Mouse (Mus musculus): Measurements from ENCODE around the gene Ptges2. TPM values are rescaled to one million over a fixed set of nuclear protein-coding genes. Genes with fewer than 3 reads are reported as not detected.
A peak's percentile ranks its signal among the peaks of the same experiment; 100 is the strongest.

Ptges2 gene
- total and polyA plus RNA-seq, 3 experiments = 17.1 to 21.3 (median 20.3) TPM

DNA sequence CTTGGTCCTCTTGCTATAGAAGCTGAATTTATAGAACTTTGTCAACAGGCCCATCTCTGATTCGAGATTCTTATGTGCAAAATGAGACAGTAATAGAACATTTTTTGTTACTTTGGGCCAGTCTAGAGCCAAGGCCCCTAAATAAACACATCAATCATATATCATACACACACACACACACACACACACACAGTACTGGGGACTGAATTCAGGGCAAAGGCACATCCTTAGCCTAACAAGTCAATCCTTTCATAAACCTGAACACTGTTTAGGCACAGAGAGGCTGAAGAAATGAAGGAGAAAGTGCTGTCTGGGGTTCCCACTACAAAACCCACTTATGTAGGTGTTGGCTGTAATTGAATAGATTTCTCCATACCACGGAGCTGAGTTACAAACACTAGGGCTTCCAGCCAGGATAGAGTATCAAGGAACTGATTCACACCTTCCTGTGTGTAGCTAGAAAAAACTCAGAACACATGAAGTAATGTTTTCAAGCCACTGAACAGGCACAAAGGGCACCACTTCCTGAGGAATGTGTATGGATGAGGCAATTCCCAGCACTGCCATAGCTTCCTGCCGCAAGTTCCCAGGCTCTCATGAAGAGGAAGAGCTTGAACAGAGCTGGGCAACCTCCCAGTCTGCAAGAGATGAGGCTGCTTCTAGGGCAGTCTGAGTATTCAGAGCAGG lies 41.1 kb downstream of the Ptges2 start:
- Histone ChIP-seq H3K79me2 (replicated peaks; ENCODE audit: control insufficient read depth, extremely low read depth, insufficient read depth, poor library complexity, severe bottlenecking) (peaks cover 10% of the 10 kb centered on the region; the same call in 1 of the 2 replicates), H3K4me2 (ENCODE audit: insufficient read depth, low read depth, poor library complexity, severe bottlenecking) (no peak overlapping the region), H3K4me1 (ENCODE audit: control insufficient read depth in 1 of 2, insufficient read depth in 2 of 2) (peaks cover 7 to 28% of the 10 kb centered on the region in 2 experiments; a peak in 3 of 4 replicates), H3K27me3 (replicated peaks) (no peaks in the 10 kb centered on the region), H3K9ac (ENCODE audit: insufficient read depth, low read depth) (no peak overlapping the region), H3K36me3 (replicated peaks in 1 of 2; ENCODE audit: control insufficient read depth in 1 of 2, insufficient read depth in 1 of 2, low read length in 1 of 2) (peaks cover 0 to 31% of the 10 kb centered on the region in 2 experiments), H3K4me3 (replicated peaks in 1 of 3; ENCODE audit: low read depth in 2 of 3, low read length in 2 of 3, poor library complexity in 1 of 3) (no peak overlapping the region), H3K9me3 (replicated peaks; ENCODE audit: low read length) (no peaks in the 10 kb centered on the region), H3K27ac (ENCODE audit: insufficient read depth, low read depth) (no peak overlapping the region)
- in situ Hi-C loops (cut with MboI; ENCODE audit: low pct_ligation_motif_present, low pct_unique_long_range_greater_than_20kb, low sequenced_read_pairs) (no loop called here), dilution Hi-C loops (cut with MboI; ENCODE audit: extremely low pct_ligation_motif_present, extremely low pct_unique_long_range_greater_than_20kb, low sequenced_read_pairs) (no loop called here)
- no peak for DNase-seq (ENCODE audit: extremely low read depth)
- TF ChIP-seq MEF2A (IDR thresholded peaks at IDR 0.05; ENCODE audit: borderline replicate concordance, low read depth, low read length) (no peak), RCOR1 (conservative IDR thresholded peaks at IDR 0.05; ENCODE audit: low read depth, low read length) (no peak), E2F4 (IDR thresholded peaks at IDR 0.05; ENCODE audit: insufficient replicate concordance, low read depth, low read length) (no peak), ELF1 (IDR thresholded peaks at IDR 0.05; ENCODE audit: low read depth, low read length) (no peak), ETS1 (conservative IDR thresholded peaks at IDR 0.05; ENCODE audit: low read depth, low read length) (no peak), HCFC1 (IDR thresholded peaks at IDR 0.05; ENCODE audit: low read depth, low read length) (no peak)

DNA sequence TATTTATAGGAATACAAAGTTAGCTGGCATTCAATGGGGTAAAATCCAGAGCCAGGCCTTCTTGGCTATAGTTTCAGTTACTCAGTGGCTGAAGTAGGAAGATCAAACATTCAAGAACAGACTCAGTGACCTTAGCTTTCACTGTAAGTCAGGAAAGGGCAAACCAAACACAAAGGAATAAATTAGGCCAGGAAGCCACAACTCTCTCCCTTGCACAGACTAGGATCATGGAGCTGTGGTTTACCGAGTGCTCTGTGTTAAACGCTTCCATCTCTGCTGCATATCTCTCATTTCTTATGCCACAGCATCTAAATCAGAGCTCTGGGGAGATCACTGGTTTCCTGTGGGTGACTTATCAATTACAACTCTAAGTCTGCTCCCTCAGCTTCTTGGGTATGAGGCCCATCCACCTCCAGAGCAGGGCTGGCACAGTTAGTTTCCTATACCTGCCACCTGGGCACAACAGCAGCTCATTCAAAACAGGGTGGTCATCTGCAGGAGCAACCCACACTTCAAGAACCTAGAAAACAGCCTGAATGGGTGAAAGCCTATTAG lies 42.0 kb downstream of the Ptges2 start:
- Histone ChIP-seq H3K27me3 (replicated peaks) (no peaks in the 10 kb centered on the region), H3K36me3 (replicated peaks in 1 of 2; ENCODE audit: control insufficient read depth in 1 of 2, insufficient read depth in 1 of 2, low read length in 1 of 2) (peaks cover 0 to 29% of the 10 kb centered on the region in 2 experiments), H3K9me3 (replicated peaks; ENCODE audit: low read length) (no peaks in the 10 kb centered on the region), H3K27ac (ENCODE audit: insufficient read depth, low read depth) (no peak overlapping the region), H3K4me2 (ENCODE audit: insufficient read depth, low read depth, poor library complexity, severe bottlenecking) (no peak overlapping the region), H3K9ac (ENCODE audit: insufficient read depth, low read depth) (no peak overlapping the region), H3K79me2 (replicated peaks; ENCODE audit: control insufficient read depth, extremely low read depth, insufficient read depth, poor library complexity, severe bottlenecking) (peaks cover 10% of the 10 kb centered on the region; the same call in 1 of the 2 replicates), H3K4me1 (ENCODE audit: control insufficient read depth in 1 of 2, insufficient read depth in 2 of 2) (peaks cover 7 to 30% of the 10 kb centered on the region in 2 experiments; a peak in 3 of 4 replicates), H3K4me3 (replicated peaks in 1 of 3; ENCODE audit: low read depth in 2 of 3, low read length in 2 of 3, poor library complexity in 1 of 3) (no peak overlapping the region)
- dilution Hi-C loops (cut with MboI; ENCODE audit: extremely low pct_ligation_motif_present, extremely low pct_unique_long_range_greater_than_20kb, low sequenced_read_pairs) = no loop called here
- in situ Hi-C loops (cut with MboI; ENCODE audit: low pct_ligation_motif_present, low pct_unique_long_range_greater_than_20kb, low sequenced_read_pairs) = no loop called here
- TF ChIP-seq TBP (conservative IDR thresholded peaks at IDR 0.05; ENCODE audit: low read depth, low read length) (no peak), USF2 (conservative IDR thresholded peaks at IDR 0.05; ENCODE audit: low read depth, low read length) (no peak), NRF1 (IDR thresholded peaks at IDR 0.05; ENCODE audit: low read depth, low read length) (no peak), MEF2A (IDR thresholded peaks at IDR 0.05; ENCODE audit: borderline replicate concordance, low read depth, low read length) (no peak)
- DNase-seq (ENCODE audit: extremely low read depth) = no peak

DNA sequence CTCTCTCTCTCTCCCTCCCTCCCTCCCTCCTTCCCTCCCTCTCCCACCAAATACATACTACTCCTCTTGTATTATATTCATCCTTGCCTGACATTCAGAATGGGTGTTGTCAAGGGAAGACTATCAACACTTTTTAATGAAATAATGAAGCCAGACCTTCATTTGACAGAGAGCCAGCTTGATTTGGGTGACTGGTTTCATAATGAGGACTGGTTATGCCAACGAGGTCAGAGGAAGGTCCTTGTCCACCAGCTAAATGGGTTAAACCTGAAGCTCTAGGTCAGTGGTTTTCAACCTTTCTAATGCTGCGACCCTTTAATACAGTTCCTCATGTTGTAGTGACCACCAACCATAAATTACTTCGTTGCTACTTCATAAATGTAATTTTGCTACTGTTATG lies 43.0 kb downstream of the Ptges2 start:
- dilution Hi-C loops (cut with MboI; ENCODE audit: extremely low pct_ligation_motif_present, extremely low pct_unique_long_range_greater_than_20kb, low sequenced_read_pairs) (no loop called here), in situ Hi-C loops (cut with MboI; ENCODE audit: low pct_ligation_motif_present, low pct_unique_long_range_greater_than_20kb, low sequenced_read_pairs) (no loop called here)
- H3K4me2 ChIP-seq (ENCODE audit: insufficient read depth, low read depth, poor library complexity, severe bottlenecking) = peak overlapping the region; percentile 33; the same call in 1 of the 2 replicates

More for the DNA sequence above, 43.0 kb downstream of the Ptges2 start:
- Histone ChIP-seq H3K9me3 (replicated peaks; ENCODE audit: low read length) (no peaks in the 10 kb centered on the region), H3K9ac (ENCODE audit: insufficient read depth, low read depth) (no peak overlapping the region), H3K27ac (ENCODE audit: insufficient read depth, low read depth) (no peak overlapping the region), H3K4me1 (ENCODE audit: control insufficient read depth in 1 of 2, insufficient read depth in 2 of 2) (peaks cover 7 to 30% of the 10 kb centered on the region in 2 experiments; a peak in 3 of 4 replicates), H3K27me3 (replicated peaks) (no peaks in the 10 kb centered on the region), H3K4me3 (replicated peaks in 1 of 3; ENCODE audit: low read depth in 2 of 3, low read length in 2 of 3, poor library complexity in 1 of 3) (no peak overlapping the region), H3K79me2 (replicated peaks; ENCODE audit: control insufficient read depth, extremely low read depth, insufficient read depth, poor library complexity, severe bottlenecking) (peaks cover 10% of the 10 kb centered on the region; the same call in 1 of the 2 replicates), H3K36me3 (replicated peaks in 1 of 2; ENCODE audit: control insufficient read depth in 1 of 2, insufficient read depth in 1 of 2, low read length in 1 of 2) (peaks cover 0 to 30% of the 10 kb centered on the region in 2 experiments)
- TF ChIP-seq GABPA (IDR thresholded peaks at IDR 0.05; ENCODE audit: insufficient replicate concordance, low read depth, low read length) = no peak
- TF ChIP-seq ELF1 (IDR thresholded peaks at IDR 0.05; ENCODE audit: low read depth, low read length) = no peak
- TF ChIP-seq CTCF (conservative IDR thresholded peaks at IDR 0.05 in 1 of 2, IDR thresholded peaks at IDR 0.05 in 1 of 2; ENCODE audit: low read depth in 2 of 2, low read length in 2 of 2) = no peak
- TF ChIP-seq TBP (conservative IDR thresholded peaks at IDR 0.05; ENCODE audit: low read depth, low read length) = no peak
- TF ChIP-seq MYC (IDR thresholded peaks at IDR 0.05; ENCODE audit: low read depth, low read length) = no peak
- no peak for DNase-seq (ENCODE audit: extremely low read depth)
